Mouse (Mus musculus): ENCODE measurements at regions not wholly inside any gene's neighbourhood (a gene's known extent, or its start where the extent isn't known, plus 50 kb on each side); places are given as distances from the start of the nearest gene placed in this dataset.

DNA sequence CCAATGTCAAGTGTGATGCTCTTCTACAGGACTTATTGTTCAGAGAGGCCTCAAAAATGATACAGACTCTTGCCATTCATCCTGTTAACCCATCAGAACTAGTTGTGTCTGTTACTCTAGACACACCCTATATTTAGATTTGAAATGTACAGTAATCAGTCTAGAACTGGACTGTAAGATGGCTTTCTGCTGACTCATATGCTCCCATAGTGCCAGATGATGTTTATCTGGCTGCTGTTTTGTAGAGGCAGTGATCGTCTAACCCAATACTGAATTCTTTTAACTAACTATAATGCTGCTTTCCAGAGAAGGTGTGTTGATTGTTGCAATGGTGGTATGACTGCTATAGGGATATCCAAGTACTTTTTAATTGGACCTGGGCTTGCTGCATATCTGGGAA is 185.9 kb upstream of the Npsr1 start:
- ATAC-seq (ENCODE audit: low TSS enrichment), result no peak

DNA sequence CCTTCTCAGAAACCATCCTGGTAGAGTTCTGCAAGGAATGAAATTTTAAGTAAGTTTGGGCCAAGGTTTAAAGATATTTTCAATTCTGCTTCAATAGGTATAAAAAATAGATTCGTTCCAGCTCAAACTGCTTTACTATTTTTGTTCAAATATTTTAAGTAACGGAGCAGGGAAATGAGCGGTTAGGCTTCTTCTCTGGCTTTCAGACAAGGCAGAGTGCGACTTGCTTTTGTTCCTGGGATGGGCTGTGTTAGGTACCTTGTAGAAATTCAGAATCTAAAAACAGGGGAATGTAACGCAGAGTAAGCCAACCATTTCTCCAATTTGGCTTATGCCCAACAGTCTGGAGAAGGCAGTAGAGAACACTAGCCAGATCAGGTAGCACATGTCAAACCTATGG is 180.5 kb upstream of the Npsr1 start:
- peak; percentile 64 for ATAC-seq (ENCODE audit: low TSS enrichment)

DNA sequence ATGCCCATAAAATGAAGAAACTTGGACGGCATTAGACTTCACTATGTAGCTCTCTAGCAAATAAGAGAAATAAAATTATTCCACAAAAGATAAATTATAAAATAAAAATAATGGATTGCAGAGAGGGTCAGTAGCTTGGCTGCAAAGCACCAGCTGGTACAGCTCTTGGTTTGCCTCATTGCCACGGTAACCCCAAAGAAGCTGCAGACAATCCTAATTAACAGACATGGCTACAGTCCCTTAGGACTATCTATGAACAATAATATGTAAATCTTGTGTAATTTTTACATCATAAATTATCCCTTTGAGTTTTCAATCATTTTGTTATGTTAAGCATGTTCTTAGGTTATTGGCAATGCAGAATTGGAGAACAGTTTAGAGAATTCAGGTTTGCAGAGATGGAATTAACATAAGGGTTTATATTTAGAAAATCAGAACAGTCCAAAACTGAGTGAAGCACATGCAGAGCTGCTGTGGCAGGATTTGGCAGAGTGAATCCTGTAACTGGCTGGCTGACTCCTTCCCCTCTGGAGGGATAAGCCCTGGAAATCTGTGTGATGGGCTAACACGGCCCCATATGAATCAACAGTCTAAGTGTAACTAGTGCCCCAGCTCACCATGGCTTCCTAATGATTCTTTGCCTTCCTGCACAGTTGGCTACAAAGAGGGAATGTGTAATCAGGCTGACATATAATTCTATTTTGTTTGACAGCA is 178.4 kb upstream of the Npsr1 start:
- ATAC-seq (ENCODE audit: low TSS enrichment), result peak; percentile 88

DNA sequence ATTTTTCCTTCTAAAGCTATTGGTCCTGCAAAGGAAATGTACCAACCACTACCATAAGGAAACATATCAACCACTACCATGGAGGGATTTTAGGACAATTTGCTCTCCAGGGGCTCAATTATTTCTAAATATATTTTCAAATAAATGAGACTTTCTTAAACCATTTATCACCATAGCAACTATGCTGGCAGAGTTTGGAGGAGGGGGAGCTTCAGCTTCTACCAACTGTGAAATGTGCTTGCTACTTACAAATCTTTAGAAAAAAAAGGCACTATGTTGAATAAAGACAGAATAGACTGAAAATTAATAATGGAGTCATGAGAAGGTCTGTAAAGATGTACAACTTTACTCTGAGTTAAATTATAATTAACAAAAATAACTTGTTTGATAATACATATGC is 165.6 kb upstream of the Npsr1 start:
- ATAC-seq (ENCODE audit: low TSS enrichment), result no peak

DNA sequence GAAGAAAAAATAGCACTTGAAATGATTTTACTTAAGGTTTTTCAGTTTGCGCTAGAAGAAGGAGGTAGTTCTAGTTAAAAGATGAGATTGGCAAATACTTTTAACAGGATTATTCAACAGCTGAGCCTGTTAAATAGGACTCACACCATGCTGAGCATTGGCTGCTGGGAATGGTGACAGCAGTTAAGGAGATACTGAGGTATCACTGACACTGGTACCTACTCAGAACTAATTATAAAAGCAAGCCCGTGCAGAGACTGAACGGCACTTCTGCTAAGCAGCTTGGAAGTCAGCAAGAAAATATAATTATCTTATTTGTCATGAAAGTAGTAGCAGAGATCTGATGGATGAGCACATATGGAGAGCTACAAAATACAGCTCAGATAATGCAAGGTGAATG is 163.5 kb upstream of the Npsr1 start:
- ATAC-seq (ENCODE audit: low TSS enrichment), result no peak; the same call in 1 of the 2 replicates

DNA sequence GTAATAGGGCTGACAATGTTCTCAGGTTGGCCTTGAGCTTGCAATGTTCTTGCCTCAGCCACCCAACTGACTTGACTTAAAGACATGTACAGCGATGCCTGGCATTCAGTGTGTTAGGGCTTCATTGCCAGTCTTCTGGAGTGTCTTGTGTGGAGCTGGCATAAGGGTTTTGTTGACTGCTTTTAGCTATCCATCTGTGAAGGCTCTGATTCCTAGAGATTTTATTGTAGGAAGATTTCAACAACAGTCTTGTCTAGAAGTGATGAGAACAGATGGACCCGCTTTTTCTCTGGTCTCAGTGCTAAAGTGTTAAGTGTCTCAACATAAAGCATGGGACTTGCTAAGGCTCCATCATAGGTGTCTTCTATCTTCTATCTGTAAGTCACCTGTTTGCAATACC is 145.3 kb upstream of the Npsr1 start:
- ATAC-seq (ENCODE audit: low TSS enrichment), result peak; percentile 91

DNA sequence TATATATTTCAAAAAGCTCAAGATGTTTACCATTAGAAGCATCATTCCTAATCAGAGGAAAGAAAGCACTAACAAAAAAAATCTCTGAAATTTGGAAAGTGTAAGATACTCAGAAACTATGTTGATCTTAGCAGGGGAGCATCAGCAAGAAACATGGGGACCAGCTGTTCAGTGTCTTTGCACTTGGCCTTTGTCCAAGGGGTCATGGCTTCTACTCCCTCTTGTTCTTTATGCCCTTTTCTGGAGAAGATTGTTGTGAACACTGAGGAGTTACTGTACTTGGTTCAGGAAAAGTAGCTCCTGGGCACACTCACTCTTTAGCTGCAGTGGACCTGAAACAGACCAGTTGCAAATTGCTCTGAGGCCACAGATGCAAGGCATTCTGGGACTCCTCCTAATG is 141.2 kb upstream of the Npsr1 start:
- ATAC-seq (ENCODE audit: low TSS enrichment), result no peak

DNA sequence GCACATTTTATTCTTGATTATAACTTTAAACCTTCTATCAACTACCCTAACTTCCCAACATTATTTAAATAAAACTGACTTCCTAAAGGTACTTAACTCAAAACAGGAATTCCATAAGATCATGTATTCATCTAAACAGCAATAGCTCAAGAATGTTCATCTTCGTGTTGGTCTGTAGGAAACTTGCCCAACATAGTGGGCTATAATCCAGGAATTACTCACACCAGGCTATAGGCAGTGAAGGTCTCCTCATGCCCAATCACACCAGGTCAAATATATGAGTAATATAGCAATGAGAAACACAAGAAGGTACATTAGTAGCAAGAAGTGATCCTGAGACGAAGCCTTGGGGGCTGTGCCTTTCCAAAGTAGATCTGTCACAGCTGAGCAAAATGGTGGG is 128.1 kb upstream of the Npsr1 start:
- no peak for ATAC-seq (ENCODE audit: low TSS enrichment)

DNA sequence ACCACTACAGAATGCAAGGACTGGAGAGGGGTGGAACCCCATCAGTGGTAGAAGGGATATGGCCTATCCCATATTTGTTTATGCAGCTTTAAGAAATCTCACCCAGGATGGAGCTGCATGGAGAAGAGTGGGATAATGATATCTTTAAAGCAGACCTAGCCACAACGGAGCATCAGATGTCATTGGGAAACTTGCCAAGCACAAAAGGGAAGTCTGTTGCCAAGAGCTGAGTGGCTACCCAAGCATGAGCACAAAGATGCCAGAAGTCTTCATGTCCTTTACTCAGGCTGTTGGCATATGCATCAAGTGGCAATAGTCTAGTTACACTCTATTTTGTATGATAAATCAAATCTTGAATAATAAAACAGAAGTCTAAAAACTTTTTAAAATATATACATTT is 124.6 kb upstream of the Npsr1 start:
- no peak for ATAC-seq (ENCODE audit: low TSS enrichment)

DNA sequence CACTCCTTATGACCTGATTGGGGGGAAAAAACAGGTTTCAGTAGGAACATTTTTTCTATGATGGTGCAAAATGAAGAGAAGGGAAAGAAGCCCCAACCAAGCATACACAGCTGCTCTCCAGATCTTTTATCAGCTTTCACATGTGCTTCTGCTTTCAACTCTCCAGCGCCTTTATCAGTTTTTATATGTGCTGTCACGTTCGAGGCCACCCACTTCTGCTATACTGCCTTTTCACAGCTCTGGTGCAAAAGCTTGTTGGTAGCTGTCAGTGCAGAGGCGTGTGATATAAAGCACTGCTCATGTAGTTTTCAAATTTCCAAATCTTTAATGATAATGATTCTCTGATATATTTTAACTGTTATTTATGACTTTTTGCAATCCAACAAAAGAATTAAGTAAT is 120.2 kb upstream of the Npsr1 start:
- ATAC-seq (ENCODE audit: low TSS enrichment), result peak; percentile 65

DNA sequence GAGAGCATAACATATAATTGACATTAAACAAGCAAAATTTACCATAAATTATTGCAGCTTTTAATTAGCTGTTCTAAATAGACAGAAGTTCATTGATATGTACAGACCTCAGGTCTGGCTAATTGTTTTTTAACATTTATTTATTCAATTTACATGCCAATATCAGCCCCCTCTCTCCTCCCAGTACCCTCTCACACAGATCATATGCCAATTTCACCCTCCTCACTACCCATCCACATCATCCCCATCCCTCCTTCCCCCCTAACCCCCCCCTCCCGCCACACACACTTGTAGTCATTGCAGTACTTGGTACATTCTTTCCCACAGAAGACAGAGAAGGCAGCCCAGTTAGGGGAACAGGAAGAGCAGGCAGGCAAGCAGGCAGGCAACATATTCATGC is 91.4 kb upstream of the Npsr1 start:
- ATAC-seq (ENCODE audit: low TSS enrichment), result no peak

DNA sequence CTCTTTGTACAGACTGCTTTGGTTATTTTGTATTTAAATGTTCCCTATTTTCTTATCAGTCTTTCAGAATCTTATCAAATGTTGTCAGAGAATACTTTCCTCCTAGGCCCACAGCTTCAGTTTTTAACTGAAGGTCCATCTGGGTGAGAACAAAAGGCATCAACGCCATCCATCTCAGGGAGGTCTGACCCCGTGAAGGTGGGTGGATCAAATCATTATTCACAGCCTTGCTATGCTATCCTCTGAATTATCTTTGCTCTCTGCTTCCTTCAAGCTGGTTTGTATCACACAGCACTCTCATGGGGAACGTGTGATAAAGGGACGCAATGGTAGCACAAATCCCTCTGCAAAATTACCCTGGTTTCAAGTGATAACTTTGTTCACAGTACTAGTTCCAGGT is 59.5 kb upstream of the Npsr1 start:
- ATAC-seq (ENCODE audit: low TSS enrichment), result no peak
